Mouse (Mus musculus): ENCODE results near the gene Arid3b.

Gene Arid3b

GRCm38 (mm10) chr9:57747067-57747466 lies 89.5 kb downstream of the Arid3b start:
- no peak for DNase-seq (ENCODE audit: low spot score)

GRCm38 (mm10) chr9:57744462-57745091 lies 92.0 kb downstream of the Arid3b start:
- DNase-seq (ENCODE audit: low spot score): peak; percentile 82
